Mouse (Mus musculus) hematopoietic stem cell, adult 5-6 weeks (primary cell): ENCODE data around the gene Samd14. TPM values are rescaled to one million over a fixed set of nuclear protein-coding genes. Genes with fewer than 3 reads are reported as not detected.
"Not testable (repeated sequence)": the region's sequence is repeated elsewhere in the genome, so short reads cannot be mapped to it uniquely, and the experiment has no call there.

Source experiments
- ATAC-seq, 2 experiments: fragments of 125-278 bp in 1 of 2; replicated peaks in 1 of 2; 2 replicates each; pipeline ENCODE4 v1.8.0; 2016 to 2017; ENCODE audit warnings: inconsistent platforms in 2 of 2, mild to moderate bottlenecking in 2 of 2, moderate number of reproducible peaks in 2 of 2, low read depth in 1 of 2, moderate TSS enrichment in 1 of 2; ENCODE audit not compliant: low FRiP score in 2 of 2, poor library complexity in 2 of 2, severe bottlenecking in 2 of 2, insufficient read depth in 1 of 2, low TSS enrichment in 1 of 2
- total RNA-seq: library from RNA; stranded (forward); fragments of 172-1452, 232-1000 nt; gene quantifications from 2 replicates; pipeline ENCODE4 v1.2.3, GENCODE M21; 2017

Samd14 gene
- 2.6 and 6.1 TPM in 2 replicates for total RNA-seq

GRCm38 (mm10) chr11:95009629-95010014 is at the start of gene Samd14:
Samd14 (plus strand) TSS chr11:95009879.
- 0 out of 4 replicates have a peak, but pooled peaks of 1 of the 2 experiments have one; percentile 12 for ATAC-seq

GRCm38 (mm10) chr11:94962534-94963101 is 47.1 kb upstream of the Samd14 start:
- ATAC-seq, result no peak

GRCm38 (mm10) chr11:94967419-94967818 is 42.3 kb upstream of the Samd14 start, which contains the start of gene Hils1:
Hils1 (plus strand) TSS chr11:94967593.
- ATAC-seq, result no peak

- ATAC-seq, result no peak
Observed at GRCm38 (mm10) chr11:94968187-94968586, 41.5 kb upstream of the Samd14 start.

- ATAC-seq, result not testable (repeated sequence)
Observed at GRCm38 (mm10) chr11:94969709-94970108, 40.0 kb upstream of the Samd14 start.

- ATAC-seq, result peak; percentile 34 to 37; a peak in 2 of 4 replicates
Observed at GRCm38 (mm10) chr11:94970210-94970943, 39.3 kb upstream of the Samd14 start.

GRCm38 (mm10) chr11:94971895-94972615 is 37.6 kb upstream of the Samd14 start:
- ATAC-seq, result no peak

GRCm38 (mm10) chr11:94972887-94973286 is 36.8 kb upstream of the Samd14 start:
- ATAC-seq, result no peak

GRCm38 (mm10) chr11:94973313-94973712 is 36.4 kb upstream of the Samd14 start:
- no peak for ATAC-seq

GRCm38 (mm10) chr11:94974951-94975350 is 34.7 kb upstream of the Samd14 start:
- no peak for ATAC-seq

- ATAC-seq, result no peak
Observed at GRCm38 (mm10) chr11:94976199-94976598, 33.5 kb upstream of the Samd14 start, which contains the start of gene Sgca. Sgca (minus strand) TSS chr11:94976327.

GRCm38 (mm10) chr11:94978178-94978915 is 31.3 kb upstream of the Samd14 start:
- no peak for ATAC-seq

- ATAC-seq, result peak; percentile 98 to 99
Observed at GRCm38 (mm10) chr11:94978947-94979346, 30.7 kb upstream of the Samd14 start.

- no peak for ATAC-seq
Observed at GRCm38 (mm10) chr11:94979462-94980179, 30.1 kb upstream of the Samd14 start.

GRCm38 (mm10) chr11:94985140-94985539 is 24.5 kb upstream of the Samd14 start:
- no peak for ATAC-seq

- ATAC-seq, result no peak
Observed at GRCm38 (mm10) chr11:94985822-94986221, 23.9 kb upstream of the Samd14 start.

GRCm38 (mm10) chr11:94986435-94986834 is 23.2 kb upstream of the Samd14 start:
- no peak for ATAC-seq
